Mouse (Mus musculus) neural tube, embryonic 13.5 days (tissue): Measurements from ENCODE around the gene Plekha5. TPM values are rescaled to one million over a fixed set of nuclear protein-coding genes. Genes with fewer than 3 reads are reported as not detected.

ENCODE experiments used
- ATAC-seq: fragments of 200-750 bp; cut with Nextera tagmentation; 2 replicates; pipeline ENCODE4 v1.8.0; 2017; ENCODE audit warnings: low read depth, mild to moderate bottlenecking, moderate TSS enrichment, moderate library complexity
- H3K27ac ChIP-seq: fragments of 300-500 bp; sonication (generic); replicated peaks from 2 replicates; pipeline ENCODE4 v1.5.1; 2015; ENCODE audit warnings: moderate library complexity, mild to moderate bottlenecking, inconsistent platforms
- H3K27me3 ChIP-seq: fragments of 300-500 bp; sonication (generic); 2 replicates; pipeline ENCODE4 v1.6.1; 2015; ENCODE audit warnings: mild to moderate bottlenecking, inconsistent platforms
- H3K36me3 ChIP-seq: fragments of 300-500 bp; sonication (generic); 2 replicates; pipeline ENCODE4 v1.6.1; 2015; ENCODE audit warnings: mild to moderate bottlenecking, inconsistent platforms
- H3K4me1 ChIP-seq: fragments of 300-500 bp; sonication (generic); replicated peaks from 2 replicates; pipeline ENCODE4 v1.6.1; 2015; ENCODE audit warnings: inconsistent platforms
- H3K4me2 ChIP-seq: fragments of 300-500 bp; sonication (generic); 2 replicates; pipeline ENCODE4 v1.6.1; 2015; ENCODE audit warnings: inconsistent platforms, mild to moderate bottlenecking, moderate library complexity
- H3K4me3 ChIP-seq: fragments of 300-500 bp; sonication (generic); 2 replicates; pipeline ENCODE4 v1.5.1; 2015; ENCODE audit warnings: mild to moderate bottlenecking, inconsistent platforms
- H3K9ac ChIP-seq: fragments of 300-500 bp; sonication (generic); 2 replicates; pipeline ENCODE4 v1.6.1; 2015; ENCODE audit warnings: moderate library complexity, mild to moderate bottlenecking, inconsistent platforms
- H3K9me3 ChIP-seq: fragments of 300-500 bp; sonication (generic); 2 replicates; pipeline ENCODE4 v1.6.1; 2016; ENCODE audit warnings: inconsistent platforms
- WGBS: fragments of 180-500 bp; shearing (Covaris S2); methylation state at CpG from one replicate; pipeline ENCODE4 v1.1.7; 2015; 5-methylcytosine and 5-hydroxymethylcytosine counted together
- polyA plus RNA-seq: library from polyadenylated mRNA; unstranded; fragments of >200 nt; fragmentation: Nextera tagmentation; extraction: Ambion mirVana; gene quantifications from 2 replicates; pipeline ENCODE4 v1.2.1, GENCODE M21; 2015

Plekha5 gene
- polyA plus RNA-seq, 1 experiment from 2014 or later = 49.5 TPM

GRCm38 (mm10) chr6:140546095-140546494 is 122.2 kb downstream of the Plekha5 start:
- peaks cover 23% of the 10 kb centered on the region for H3K4me1 ChIP-seq
- H3K27me3 ChIP-seq = no peaks in the 10 kb centered on the region
- no peak overlapping the region for H3K4me2 ChIP-seq
- no peak overlapping the region for H3K9ac ChIP-seq
- H3K4me3 ChIP-seq = no peak overlapping the region
- ATAC-seq = no peak
- no peaks in the 10 kb centered on the region for H3K9me3 ChIP-seq
- no peak overlapping the region for H3K27ac ChIP-seq
- H3K36me3 ChIP-seq = peaks cover 52% of the 10 kb centered on the region
- 88% methylated on average over 8 of the region's 8 CpGs for WGBS

- Histone ChIP-seq H3K4me2 (no peak overlapping the region), H3K27ac (0 out of 2 replicates have a peak overlapping the region, but pooled peaks have one; percentile 33), H3K9me3 (no peaks in the 10 kb centered on the region), H3K36me3 (peaks cover 56% of the 10 kb centered on the region), H3K4me1 (peaks cover 23% of the 10 kb centered on the region), H3K9ac (no peak overlapping the region), H3K27me3 (no peaks in the 10 kb centered on the region), H3K4me3 (no peak overlapping the region)
- 58% methylated on average over 12 of the region's 12 CpGs for WGBS
- no peak for ATAC-seq
These were observed 122.9 kb downstream of the Plekha5 start for GRCm38 (mm10) chr6:140546648-140547201.

- H3K4me1 ChIP-seq = peaks cover 23% of the 10 kb centered on the region
- H3K27me3 ChIP-seq = no peaks in the 10 kb centered on the region
- peak; percentile 78 for ATAC-seq
- no peak overlapping the region for H3K4me3 ChIP-seq
- no peak overlapping the region for H3K4me2 ChIP-seq
- H3K27ac ChIP-seq = peak overlapping the region; percentile 33; the same call in 1 of the 2 replicates
- H3K36me3 ChIP-seq = peaks cover 62% of the 10 kb centered on the region
- 64% methylated on average over 11 of the region's 11 CpGs for WGBS
- no peaks in the 10 kb centered on the region for H3K9me3 ChIP-seq
- H3K9ac ChIP-seq = no peak overlapping the region
These were observed 123.5 kb downstream of the Plekha5 start for GRCm38 (mm10) chr6:140547203-140547944.

DNA sequence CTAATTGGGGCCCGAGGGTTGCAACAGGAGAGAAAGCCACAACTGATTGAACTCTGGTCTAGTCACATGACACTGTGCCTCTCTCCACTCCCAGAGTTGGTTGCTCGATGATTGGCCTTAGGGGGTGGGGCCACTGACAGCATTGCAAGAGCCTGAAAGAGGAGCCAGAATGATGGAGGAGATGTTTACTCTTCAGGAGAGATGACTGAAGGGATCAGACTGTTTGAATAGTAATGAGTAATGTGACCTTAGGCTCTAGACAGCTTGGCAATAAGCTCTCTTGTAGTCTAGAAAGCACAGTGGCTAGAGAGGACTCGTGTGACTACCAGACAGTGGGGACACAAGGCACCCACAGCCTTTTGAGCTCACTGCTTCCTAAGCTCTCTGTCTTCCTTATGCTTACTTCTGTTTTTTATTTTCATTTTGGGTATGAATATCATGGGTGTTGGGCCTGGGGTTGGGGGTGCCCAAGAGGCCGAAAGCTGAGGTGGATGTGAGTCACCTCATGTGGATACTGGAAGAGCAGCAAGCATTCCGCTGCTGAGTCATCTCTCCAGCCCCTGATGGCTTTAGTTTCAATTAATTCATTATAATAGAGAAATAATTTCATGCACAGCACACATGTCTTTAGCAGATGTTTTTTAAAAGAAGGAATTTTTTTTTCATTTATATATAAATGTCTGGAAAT is 124.4 kb downstream of the Plekha5 start:
- Histone ChIP-seq H3K4me2 (no peak overlapping the region), H3K27ac (0 out of 2 replicates have a peak overlapping the region, but pooled peaks have one; percentile 3), H3K27me3 (no peaks in the 10 kb centered on the region), H3K36me3 (peaks cover 63% of the 10 kb centered on the region), H3K9me3 (no peaks in the 10 kb centered on the region), H3K9ac (no peak overlapping the region), H3K4me1 (peaks cover 23% of the 10 kb centered on the region), H3K4me3 (no peak overlapping the region)
- WGBS = 66% methylated on average over 5 of the region's 5 CpGs
- ATAC-seq = no peak

- peaks cover 53% of the 10 kb centered on the region for H3K36me3 ChIP-seq
- H3K4me1 ChIP-seq = peaks cover 23% of the 10 kb centered on the region
- no peaks in the 10 kb centered on the region for H3K9me3 ChIP-seq
- no peak overlapping the region for H3K4me2 ChIP-seq
- H3K4me3 ChIP-seq = no peak overlapping the region
- ATAC-seq = no peak
- no peaks in the 10 kb centered on the region for H3K27me3 ChIP-seq
- 85% methylated on average over 13 of the region's 13 CpGs for WGBS
- no peak overlapping the region for H3K9ac ChIP-seq
- H3K27ac ChIP-seq = no peak overlapping the region
These were observed 126.9 kb downstream of the Plekha5 start for GRCm38 (mm10) chr6:140550741-140551140.

- no peak for ATAC-seq
- 69% methylated on average over 4 of the region's 4 CpGs for WGBS
These were observed 130.4 kb downstream of the Plekha5 start for GRCm38 (mm10) chr6:140554261-140554660.

GRCm38 (mm10) chr6:140559411-140559810 is 135.6 kb downstream of the Plekha5 start:
- Histone ChIP-seq H3K9me3 (no peaks in the 10 kb centered on the region), H3K9ac (no peak overlapping the region), H3K4me3 (no peak overlapping the region), H3K27me3 (no peaks in the 10 kb centered on the region), H3K36me3 (peaks cover 37% of the 10 kb centered on the region), H3K4me1 (no peaks in the 10 kb centered on the region), H3K27ac (no peak overlapping the region), H3K4me2 (no peak overlapping the region)
- 89% methylated on average over 6 of the region's 6 CpGs for WGBS
- no peak for ATAC-seq

More at GRCm38 (mm10) chr6:140554261-140554660, 130.4 kb downstream of the Plekha5 start:
- Histone ChIP-seq H3K9me3 (no peaks in the 10 kb centered on the region), H3K9ac (no peak overlapping the region), H3K36me3 (peaks cover 46% of the 10 kb centered on the region), H3K4me1 (no peaks in the 10 kb centered on the region), H3K4me2 (no peak overlapping the region), H3K4me3 (no peak overlapping the region), H3K27me3 (no peaks in the 10 kb centered on the region), H3K27ac (no peak overlapping the region)

DNA sequence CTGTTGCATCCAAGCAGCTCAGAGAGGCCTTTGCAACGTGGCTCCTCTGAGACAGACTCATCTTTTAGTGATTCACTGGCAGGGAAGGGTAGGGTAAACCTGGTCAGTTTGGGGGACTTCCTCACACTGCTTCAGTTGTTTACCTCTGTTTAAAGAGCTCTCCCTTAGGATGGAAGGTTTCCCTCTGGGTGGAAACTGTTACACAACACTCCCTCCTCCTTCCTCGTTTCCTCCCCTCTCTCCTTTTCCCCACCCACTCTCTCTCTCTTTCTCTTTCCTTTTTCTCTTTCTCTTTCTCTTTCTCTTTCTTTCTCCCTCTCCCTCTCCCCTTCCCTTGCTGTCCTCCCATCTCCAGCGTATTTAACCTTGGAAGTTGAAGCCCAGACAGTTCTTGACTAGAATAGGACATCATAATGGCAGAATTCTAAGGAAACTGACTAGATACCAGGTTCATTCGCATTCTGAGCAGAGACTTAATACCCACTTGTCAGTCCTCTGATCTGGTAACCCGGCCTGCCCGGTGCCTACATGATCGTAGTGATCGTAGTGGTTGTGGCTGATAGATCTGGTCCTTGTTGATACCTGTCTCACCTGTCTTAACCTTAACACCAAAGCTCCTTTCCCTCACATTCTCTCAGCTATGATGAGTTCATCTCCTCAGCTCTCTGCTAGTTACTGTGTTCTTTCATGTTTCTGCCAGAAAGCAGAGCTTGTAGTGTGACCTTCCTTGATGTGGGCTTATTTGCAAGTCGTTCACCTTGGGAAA is 137.5 kb downstream of the Plekha5 start:
- H3K36me3 ChIP-seq = peaks cover 32% of the 10 kb centered on the region
- H3K4me1 ChIP-seq = no peaks in the 10 kb centered on the region
- no peaks in the 10 kb centered on the region for H3K9me3 ChIP-seq
- 88% methylated on average over 9 of the region's 9 CpGs for WGBS
- no peak overlapping the region for H3K9ac ChIP-seq
- no peak overlapping the region for H3K27ac ChIP-seq
- no peak overlapping the region for H3K4me2 ChIP-seq
- ATAC-seq = no peak
- H3K4me3 ChIP-seq = no peak overlapping the region
- no peaks in the 10 kb centered on the region for H3K27me3 ChIP-seq

DNA sequence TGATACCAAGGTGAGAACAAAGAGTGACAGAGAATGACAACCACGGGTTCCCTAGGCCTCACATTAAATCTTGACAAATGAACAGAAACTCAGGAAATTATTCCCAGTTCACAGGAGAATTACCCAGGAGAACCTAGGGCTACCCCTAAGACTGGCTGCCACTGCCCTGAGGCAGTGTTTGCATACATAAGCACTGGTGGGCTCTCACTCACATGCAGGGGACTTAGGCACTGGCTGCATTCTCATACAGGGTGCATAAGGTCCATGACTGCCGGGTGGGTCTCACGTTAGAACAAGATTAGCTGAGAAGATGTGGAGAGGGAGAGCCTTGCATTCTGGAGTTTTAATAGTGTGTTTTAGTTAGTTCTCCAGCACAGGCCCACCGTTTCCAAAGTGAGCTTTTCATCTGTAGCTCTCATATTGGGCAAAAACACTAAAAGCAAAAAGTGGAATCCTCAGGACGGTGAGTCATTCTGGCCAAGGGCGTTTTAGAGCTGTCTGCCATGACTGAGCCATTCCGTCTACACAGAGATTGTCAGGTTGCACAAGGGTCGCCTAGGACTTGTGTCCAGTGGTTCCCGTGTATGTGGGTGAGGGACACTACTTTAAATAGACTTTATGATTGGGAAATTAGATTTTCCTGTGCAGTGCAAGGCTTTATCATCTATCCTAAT is 138.2 kb downstream of the Plekha5 start:
- Histone ChIP-seq H3K36me3 (peaks cover 28% of the 10 kb centered on the region), H3K4me2 (no peak overlapping the region), H3K27me3 (no peaks in the 10 kb centered on the region), H3K27ac (no peak overlapping the region), H3K9ac (no peak overlapping the region), H3K9me3 (no peaks in the 10 kb centered on the region), H3K4me3 (no peak overlapping the region), H3K4me1 (peaks cover under 1% of the 10 kb centered on the region; the same call in 1 of the 2 replicates)
- WGBS = 90% methylated on average over 9 of the region's 9 CpGs
- ATAC-seq = no peak

GRCm38 (mm10) chr6:140567199-140567598 is 143.3 kb downstream of the Plekha5 start:
- no peak overlapping the region for H3K4me3 ChIP-seq
- no peaks in the 10 kb centered on the region for H3K27me3 ChIP-seq
- H3K4me2 ChIP-seq = no peak overlapping the region
- H3K36me3 ChIP-seq = peaks cover 44% of the 10 kb centered on the region
- H3K9me3 ChIP-seq = no peaks in the 10 kb centered on the region
- 80% methylated on average over 2 of the region's 2 CpGs for WGBS
- peaks cover 15% of the 10 kb centered on the region for H3K4me1 ChIP-seq
- no peak overlapping the region for H3K9ac ChIP-seq
- no peak for ATAC-seq
- no peak overlapping the region for H3K27ac ChIP-seq

DNA sequence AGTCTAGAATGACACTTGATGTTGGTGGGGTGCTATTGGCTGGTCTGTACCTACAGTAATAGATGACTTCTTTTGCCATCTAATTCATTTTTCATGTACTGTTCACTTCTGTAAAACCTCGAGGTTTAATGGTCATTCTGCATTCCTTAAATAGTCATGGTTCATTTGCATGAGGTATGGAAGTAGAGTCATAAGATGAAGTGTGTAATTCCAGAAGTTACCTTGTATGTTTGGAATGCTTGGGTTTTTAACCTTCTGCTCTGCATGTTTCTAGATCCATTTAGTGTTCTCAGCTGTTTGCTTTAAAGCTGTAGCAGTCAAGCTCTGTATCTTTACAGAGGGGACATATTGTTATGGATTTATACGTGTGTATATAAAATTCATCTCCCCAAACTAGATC is 144.0 kb downstream of the Plekha5 start:
- H3K27ac ChIP-seq = no peak overlapping the region

More for the DNA sequence above, 144.0 kb downstream of the Plekha5 start:
- no peak overlapping the region for H3K4me2 ChIP-seq
- H3K27me3 ChIP-seq = no peaks in the 10 kb centered on the region
- ATAC-seq = no peak
- peaks cover 15% of the 10 kb centered on the region for H3K4me1 ChIP-seq
- no peaks in the 10 kb centered on the region for H3K9me3 ChIP-seq
- peaks cover 46% of the 10 kb centered on the region for H3K36me3 ChIP-seq
- H3K4me3 ChIP-seq = no peak overlapping the region
- 65% methylated on average over 2 of the region's 2 CpGs for WGBS
- no peak overlapping the region for H3K9ac ChIP-seq
